Mouse (Mus musculus) liver, embryonic 14.5 days (tissue): ENCODE results near the gene Gpr87.

ENCODE experiments used
- CTCF ChIP-seq: IDR thresholded peaks from 2 replicates; pipeline ENCODE4 v1.5.1; 2016; ENCODE audit warnings: antibody characterized with exemption, low read depth, control low read depth
- EP300 ChIP-seq: IDR thresholded peaks from 2 replicates; pipeline ENCODE4 v1.6.1; 2016; ENCODE audit warnings: antibody characterized with exemption, low read depth

DNA sequence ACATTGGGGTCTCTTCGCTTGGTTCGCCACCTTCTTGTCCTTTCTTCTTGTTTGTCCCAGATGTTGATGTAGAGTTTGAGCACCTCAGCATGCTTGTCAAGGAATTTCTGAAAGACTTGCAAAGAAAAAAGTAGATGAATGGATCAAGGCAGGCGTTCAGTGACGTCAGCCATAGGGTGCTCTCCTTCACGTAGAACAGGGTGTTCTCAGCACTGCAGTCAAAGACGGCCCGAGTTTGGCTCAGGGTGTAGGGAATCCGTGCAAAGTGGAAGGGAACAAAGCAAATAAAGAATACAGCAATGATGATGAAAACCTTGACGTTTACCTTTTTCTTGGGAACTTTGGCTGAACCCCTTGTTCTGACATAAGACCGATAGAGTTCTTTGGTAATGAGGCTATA, 22.3 kb upstream of the Gpr87 start:
- TF ChIP-seq EP300 (no peak), CTCF (no peak)
